Mouse (Mus musculus): ENCODE results near the gene Kpna7.
A peak's percentile ranks its signal among the peaks of the same experiment; 100 is the strongest.
"Not testable (repeated sequence)": the region's sequence is repeated elsewhere in the genome, so short reads cannot be mapped to it uniquely, and the experiment has no call there.

The Kpna7 gene

DNA sequence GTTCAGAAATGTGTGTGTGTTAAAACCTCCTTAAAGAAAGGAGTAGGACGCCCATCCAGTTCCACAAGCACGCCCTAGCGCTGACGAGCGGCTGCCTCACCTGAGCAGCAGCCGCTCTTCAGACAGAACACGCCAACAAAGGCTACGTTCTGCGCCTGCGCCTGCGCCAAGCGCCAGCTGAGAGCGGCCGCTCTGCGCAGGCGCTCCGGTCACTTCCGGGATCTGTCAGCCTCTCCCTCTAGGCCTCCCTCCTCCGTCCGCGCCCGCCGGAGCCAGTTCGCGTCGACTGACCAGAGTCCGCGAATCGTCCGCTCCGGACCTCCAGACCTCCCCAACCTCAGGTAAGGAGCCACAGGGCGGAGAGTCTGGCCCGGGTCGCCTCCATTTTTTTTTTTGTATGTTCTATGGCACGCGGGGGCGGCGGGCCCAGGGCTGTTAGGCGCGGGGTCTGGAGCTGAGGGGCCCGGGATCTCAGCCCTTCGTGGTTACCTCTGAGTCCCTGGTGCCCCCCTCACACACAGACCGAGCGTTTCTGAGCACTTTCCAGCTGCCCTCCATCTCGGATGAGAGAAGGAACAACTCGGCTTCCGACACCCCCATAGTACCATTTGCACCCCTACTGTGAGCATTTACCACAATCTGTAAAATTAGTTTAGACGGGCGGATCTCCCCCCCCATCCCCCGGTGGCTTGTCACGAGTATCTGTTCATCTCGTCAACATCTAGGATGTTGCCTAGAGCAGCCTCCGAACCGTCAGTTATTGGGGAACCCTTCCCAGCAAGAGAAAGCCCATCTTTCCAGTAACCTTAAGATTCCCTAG, at the start of gene Kpna7, which contains the start of gene Arpc1a:
Kpna7 (minus strand) TSS at position 399 of the 820 bp plus-strand sequence.
Arpc1a (plus strand) TSS at position 199 of the 820 bp plus-strand sequence.
- peak; percentile 96 for DNase-seq

DNA sequence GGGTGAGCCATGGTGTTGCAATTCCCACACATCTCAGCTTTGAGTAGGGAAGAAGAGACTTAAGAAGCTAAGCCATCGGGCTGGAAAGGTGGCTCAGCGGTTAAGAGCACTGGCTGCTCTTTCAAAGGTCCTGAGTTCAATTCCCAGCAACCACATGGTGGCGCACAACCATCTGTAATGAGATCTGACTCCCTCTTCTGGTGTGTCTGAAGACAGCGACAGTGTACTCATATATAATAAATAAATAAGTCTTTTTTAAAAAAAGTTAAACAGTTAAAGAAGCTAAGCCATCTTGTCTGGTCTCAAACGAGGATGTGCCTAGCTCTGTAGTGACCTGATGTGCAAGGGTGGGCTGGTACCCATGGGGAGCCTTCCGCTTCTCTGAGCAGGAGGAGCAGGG, 49.4 kb upstream of the Kpna7 start:
- not testable (repeated sequence) for DNase-seq

DNA sequence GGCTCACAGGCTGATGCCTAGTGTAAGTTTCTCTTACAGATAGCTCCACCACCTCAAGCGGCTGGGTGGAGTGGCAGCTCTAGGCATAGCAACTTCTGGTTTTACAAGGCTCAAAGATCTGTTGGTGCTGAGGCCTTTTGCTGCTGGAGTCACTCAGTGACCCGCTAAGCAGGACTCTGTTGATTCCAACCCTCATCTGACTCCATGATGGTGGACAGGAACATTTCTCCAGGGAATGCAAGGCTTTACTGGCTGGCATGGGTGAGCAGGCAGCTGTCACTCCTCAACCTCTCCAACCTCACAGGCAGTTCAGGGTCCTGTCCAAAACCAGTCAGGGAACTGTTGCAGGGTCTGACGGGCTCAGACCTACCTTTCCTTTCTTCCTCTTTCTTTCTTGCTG, 47.2 kb upstream of the Kpna7 start:
- DNase-seq = no peak

DNA sequence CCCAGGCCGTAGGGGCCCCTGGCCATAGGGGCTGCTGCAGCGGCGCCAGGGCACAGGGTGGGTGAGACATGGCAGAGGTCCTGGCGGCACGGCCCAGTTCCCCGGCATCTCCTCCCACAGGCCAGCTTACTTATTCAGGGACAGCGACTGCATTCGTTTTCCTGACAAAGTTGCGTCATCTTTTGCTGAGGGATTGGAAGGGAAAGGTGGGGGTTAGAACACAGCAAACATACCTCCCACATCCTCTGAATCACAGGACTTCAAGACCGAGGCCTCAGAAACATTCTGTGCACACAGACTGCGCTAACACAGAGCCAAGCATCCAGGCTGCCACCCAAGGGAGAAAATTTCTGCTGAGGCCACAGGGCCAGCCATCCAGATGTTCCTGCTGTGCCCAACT, 46.4 kb upstream of the Kpna7 start:
- no peak for DNase-seq

DNA sequence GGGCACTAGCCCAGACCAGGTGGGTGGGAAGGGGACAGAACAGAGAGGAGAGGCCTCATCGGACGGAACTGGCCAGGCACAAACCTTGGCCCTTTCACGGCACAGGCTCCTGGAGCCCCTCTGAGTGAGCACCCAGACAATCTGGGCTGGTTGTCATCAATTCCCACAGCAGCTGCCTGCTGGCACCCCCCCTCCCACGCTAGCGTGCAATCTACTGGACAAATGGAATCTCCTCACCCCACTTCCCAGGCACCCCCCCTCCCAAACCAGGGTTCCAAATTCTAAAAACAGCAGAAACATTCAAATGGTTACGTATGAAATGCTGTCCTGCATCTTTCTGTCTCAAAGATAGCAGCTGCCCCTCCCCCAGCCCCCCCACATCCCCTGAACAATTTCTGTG, 45.9 kb upstream of the Kpna7 start:
- not testable (repeated sequence) for DNase-seq

DNA sequence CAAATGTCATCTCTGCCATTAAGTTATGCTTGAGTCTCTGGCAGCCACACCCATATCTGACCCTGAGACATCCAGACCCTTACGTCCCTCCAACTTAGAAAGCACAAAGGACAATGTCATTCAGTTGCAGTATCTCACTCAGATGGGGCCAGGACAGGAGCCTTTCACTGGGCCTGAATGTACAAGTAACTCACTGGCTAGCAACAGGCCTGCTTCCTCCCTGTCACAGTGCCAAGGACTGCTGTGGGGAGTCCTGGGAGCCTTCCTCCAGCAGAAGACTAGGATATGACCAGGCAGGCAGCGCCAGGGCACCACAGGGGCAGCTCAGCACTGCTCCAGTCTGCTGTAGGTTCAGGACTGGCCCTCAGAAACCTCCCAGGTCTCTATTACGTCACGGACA, 45.3 kb upstream of the Kpna7 start:
- peak; percentile 19 for DNase-seq

DNA sequence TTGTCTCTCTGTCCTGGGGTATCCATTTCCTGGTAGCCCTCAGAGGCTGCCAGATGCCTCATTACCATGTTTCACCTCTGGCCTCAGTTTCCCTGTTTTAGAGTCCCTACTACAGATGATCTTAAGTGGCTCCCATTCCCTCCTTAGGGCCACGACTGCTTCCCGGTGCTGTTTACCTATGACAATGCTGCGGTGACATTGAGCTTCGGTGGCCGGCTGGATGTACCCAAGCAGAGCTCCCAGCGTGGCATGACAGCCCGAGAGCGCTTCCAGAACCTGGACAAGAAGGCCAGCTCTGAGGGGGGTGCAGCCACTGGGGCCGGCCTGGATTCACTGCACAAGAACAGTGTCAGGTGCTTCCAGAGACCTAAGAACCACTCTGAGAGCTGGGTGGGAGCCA, 42.8 kb upstream of the Kpna7 start:
- no peak for DNase-seq

DNA sequence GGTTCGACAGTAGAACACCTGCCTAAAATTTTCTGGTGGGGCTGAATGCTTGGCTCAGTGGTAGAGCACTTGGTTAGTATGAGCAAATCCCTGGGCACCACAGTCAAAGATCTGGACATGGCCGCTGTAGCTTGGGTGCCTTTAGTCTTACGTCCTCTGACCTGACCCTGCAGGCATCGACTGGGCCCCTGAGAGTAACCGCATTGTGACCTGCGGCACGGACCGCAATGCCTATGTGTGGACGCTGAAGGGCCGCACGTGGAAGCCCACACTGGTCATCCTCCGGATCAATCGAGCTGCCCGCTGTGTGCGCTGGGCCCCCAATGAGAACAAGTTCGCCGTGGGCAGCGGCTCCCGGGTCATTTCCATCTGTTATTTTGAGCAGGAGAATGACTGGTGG, 39.6 kb upstream of the Kpna7 start:
- no peak for DNase-seq

DNA sequence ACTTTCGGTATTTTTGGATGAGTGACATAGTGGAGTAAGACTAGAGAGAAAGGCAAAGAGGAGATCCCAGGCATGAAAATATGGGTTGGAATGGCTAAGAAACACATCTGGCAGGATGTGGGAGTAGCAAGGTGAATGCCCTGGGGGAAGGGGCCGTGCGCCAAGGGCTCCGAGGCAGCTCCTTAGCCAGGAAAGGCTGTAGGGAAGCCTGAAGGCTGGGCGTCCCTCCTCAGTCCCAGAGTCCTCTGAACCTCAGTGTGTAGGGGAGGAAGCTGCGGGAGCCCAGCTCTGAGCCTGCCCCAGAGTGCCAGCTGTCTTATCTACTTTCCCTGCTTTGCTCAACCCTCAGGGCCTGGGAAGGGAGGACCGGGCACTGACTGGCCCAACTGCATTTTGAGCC, 37.1 kb upstream of the Kpna7 start:
- DNase-seq = no peak

DNA sequence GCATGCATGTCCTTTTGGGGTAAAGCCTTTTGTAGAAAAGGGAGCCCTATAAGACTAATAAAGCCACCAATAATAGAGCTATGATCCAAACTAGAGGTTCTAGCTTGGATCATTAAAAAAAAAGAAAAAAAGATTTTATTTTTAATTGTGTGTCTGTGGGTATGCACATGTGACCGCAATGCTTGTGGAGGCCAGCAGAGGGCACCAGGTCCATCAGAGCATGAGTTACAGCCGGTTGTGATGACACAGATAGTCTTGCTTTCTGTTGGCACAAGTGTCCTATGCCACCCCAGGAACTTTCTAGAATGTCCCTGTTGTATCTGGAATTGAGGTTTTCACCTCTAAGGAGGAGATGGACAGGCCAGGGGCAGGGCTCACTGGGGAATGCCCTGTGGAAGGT, 35.6 kb upstream of the Kpna7 start:
- DNase-seq = peak; percentile 26

DNA sequence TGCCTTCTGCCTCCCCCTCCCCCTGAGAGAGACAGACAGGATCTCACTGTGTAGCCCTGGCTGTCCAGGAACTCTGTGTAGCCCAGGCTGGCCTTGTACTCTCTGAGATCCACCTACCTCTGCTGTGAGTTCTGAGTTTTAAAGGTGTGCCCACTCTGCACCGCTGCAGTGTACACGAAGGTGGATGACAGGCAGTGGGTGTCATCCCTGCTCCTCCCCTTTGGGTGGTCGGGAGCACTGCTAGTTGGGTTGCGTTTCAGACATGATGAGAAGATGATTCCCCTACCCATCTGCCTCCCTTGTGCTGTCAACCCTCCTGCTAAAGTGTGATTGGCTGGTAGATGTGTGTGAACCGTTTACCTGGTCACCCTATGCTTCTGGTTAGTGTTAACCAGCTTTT, 34.6 kb upstream of the Kpna7 start:
- no peak for DNase-seq

DNA sequence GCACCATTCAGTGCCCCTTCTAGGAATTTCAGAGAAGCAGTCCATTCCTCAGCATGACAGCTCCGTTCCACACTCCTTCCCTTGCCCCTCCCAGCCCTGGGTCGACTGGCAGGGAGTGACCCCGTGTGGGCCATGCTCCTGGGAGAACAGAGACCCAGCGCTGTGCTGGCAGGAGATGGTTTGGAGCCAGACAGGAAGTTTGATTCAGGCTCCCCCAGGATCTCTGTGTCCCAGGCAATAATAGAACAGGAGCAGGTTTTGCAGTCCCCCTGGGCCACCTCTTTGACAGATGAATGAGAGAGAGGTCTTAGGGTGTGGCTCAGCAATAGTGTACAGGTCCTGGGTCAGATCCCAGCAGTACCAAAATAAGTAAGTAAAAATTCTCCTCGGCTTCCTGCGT, 34.2 kb upstream of the Kpna7 start:
- peak; percentile 48 for DNase-seq

DNA sequence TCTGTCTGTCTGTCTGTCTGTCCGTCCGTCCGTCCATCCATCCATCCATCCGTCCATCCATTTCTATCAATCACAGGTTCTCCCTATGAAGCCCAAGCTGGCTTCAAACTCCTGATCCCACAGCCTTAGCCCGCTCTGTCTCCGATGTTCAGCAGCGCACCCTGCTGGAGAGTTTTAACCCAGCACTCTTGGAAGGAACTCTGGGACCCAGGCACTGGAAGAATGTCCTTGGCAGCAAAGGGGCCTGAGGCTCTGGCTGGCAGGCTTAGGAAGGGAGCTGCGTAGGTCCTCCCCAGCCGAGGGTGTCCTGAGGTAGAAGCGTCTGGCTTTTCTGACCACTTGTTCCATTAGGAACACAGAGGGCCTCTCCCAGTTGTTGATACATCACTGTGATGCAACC, 33.1 kb upstream of the Kpna7 start:
- DNase-seq = peak; percentile 91

DNA sequence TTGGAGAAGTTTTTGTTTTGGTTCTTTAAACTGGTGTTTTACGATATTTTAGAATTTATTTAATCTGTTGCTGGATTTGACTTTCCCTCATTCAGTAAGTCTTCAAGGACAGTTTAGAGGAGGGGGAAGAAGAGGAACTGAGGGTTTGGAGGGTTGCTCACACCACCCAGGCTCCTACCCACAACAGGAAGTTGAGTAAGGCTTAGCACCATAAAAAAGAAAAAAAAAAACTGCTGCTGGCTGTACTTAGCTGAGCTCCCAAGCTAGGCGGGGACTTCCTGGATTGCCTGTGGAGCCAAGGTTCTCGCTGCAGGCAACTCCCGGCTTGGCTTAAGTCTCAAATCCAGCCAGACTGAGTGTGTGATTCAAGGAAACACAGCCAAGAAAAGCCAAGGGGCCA, 32.5 kb upstream of the Kpna7 start:
- peak; percentile 90 for DNase-seq

DNA sequence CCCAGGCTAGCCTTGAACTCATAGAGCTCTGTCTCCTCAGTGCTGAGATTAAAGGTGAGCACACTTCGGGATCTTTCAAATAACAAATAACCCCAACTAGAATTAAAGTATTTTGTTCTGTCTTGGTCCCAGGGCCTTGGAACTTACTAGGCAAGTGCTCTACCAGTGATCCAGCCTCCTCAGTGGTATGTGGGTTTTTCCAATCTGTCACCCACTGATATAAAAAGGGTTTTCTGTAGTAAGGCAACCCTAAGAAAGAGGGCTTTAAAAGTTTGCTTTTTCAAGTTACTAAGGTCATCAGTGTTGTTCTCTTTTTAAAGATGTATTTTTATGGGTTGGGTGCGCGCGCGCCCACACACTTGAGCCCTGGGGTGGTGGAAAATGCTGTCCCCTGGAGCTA, 31.9 kb upstream of the Kpna7 start:
- DNase-seq = no peak

DNA sequence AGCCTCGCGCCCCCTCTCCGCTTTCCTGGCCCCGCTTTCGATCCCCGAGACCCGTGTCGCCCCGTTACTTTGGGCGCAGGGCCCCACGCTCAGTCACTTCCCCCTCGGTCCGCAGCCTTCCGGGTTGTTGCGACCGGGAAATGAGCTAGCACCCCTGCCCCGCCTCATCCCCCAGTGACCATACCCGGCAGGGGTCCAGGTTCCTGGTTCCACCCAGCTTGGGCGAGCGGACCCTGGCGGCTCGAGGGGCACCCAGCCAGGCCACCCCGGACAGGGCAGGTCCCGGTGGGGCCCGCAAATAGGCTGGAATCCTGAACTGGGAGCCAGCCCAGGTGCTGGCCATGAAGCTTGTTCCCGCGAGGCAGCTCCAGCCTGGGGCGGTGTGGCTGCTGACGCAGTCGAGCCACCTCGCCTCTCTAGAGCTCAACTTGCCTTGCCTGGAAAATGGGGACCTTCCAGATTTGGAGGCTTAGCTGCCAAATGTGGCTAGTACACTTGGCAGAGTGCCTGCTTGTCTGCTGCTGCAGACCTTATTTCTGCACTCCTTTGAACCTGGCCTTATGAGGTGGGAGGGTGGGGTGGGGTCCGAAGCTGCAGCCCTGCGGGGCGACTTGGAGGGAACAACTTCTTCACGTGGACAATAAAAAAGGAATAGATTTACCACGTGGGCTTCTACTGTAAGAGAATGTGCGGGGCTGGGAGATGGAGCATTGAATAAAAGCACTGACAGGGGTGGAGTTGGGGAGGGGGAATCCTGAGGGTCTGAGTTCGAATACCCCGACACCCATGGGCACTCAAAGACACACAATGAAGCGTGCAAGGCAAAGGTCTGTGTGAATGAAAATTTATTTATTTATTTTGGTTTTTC, 31.0 kb upstream of the Kpna7 start:
- peak; percentile 81 for DNase-seq

DNA sequence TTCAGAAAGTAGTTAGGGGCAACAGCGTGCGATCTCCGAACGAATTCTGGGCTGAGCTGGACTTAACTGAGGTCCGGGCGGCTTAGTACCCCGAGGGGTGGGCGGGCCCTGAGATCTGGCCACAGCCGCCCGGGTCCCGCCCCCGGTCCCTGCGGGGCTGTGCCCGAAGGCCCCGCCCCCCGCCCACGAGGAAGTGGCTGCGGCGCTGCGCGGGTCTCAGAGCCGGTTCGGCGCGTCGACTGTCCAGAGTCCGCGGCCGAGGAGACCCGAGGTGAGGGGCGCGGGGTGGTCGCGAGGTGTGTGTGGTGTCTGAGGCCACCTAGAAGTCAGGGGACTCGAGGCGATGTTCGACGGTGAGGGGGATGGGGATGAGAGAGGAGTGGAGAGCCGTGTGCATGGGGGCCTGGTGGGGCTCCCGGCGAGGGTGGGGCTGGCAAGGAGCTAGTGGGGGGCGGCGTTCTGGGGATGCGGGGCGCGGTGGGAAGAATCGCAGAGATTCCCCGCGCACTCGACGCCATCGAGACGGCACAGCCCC, 30.3 kb upstream of the Kpna7 start, which contains the start of gene Arpc1b:
Arpc1b (plus strand) TSS at position 145 of the 535 bp plus-strand sequence.
- peak; percentile 85 for DNase-seq

DNA sequence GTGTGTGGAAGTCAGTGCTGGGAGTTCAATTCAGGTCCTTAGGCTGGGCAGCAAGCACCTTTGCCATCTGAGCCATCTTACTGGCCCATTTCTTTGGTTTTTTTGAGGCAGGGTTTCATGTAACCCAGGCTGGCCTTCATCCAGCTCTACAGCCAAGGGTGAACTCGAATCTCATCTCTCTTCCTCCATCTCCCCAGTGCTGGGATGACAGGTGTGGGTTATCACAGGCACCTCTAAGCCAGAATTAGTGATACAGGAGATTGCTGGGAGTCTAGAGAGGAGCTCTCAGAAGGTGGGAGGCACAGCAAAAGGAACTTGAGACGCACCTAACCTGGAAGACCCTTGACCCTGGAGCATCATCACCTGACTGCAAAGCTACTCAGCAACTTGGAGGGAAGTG, 29.6 kb upstream of the Kpna7 start:
- no peak for DNase-seq

DNA sequence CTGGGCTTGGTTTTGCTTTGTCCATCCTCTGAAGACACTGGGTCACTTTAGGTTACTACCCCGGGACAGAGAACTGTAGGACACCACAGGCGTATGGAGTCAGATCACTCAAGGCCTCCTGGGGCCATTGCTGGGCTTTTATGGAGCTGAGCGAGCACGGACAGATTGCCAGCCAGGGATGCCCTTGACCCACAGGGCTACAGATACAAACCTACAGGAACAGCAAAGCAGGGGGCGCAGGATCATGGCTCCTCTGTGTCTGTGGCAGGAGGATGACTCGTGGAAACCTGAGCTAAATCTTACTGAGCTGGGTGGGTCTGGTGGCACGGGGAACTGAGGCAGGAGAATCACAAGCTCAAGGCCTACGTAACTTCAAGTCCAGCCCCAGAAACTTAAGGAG, 28.7 kb upstream of the Kpna7 start:
- DNase-seq = no peak

DNA sequence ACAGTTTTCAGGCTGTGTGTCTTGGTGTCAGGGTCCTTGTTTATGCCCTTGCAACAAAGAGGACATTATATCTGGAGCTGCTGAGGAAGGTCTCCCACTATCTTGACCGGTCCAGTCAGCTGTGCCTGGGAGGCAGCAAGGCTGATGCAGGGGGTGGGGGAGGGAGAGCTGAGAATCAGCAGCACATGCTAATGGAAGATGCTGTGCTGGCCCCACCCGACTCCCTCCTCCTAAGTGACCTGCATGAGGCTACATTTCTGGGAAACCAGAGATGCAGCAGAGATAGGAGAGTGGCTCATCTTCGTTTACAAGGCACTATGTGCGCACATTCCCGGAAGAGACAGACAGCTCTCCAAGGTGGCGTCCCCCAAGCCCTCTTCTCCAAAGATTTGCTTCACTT, 26.6 kb upstream of the Kpna7 start:
- no peak for DNase-seq

DNA sequence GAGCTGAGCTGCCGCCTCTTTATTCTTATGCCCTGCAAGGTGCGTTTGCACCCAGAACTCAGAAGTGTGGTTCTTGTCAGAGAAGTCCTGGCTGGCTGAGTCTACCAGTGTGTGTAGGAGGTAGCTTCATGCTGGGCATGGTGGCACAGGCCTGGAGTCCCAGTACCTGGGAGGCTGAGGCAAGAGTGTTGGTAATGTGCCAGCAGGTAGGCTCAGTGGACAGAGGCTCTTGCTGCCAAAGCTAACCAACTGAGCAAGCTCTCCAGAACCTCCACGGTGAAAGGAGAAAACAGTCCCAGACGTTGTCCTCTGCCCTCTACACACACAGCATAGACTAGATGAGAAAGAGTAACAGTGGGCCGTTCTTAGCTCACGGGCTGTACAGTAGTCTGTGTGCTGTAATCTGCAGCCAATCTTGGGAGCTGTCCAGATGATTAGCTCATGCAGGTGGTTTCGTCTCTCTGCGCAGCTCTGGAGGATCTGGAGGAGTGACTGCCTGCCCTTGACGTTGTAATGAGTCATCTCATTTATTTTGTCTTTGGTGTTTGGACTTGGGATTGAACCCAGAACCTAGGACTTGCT, 22.0 kb upstream of the Kpna7 start:
- no peak for DNase-seq

DNA sequence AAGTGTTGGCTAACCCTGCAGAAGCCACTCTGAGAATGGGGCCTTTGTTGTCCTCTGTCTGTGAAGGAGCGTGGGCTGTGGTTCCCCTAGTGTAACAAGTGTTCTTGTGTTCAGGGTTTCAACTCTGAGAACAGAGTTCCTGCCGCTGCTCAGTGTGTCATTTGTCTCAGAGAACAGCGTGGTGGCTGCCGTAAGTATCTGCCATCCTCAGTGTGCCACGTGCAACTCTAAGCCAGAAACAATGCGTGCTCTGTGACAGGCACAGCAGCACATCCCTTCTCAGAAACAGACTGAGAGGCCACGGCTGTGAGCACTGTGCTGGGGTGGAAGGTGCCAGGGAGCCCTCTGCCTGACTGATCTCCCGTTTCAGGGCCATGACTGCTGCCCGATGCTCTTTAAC, 20.5 kb upstream of the Kpna7 start:
- no peak for DNase-seq

DNA sequence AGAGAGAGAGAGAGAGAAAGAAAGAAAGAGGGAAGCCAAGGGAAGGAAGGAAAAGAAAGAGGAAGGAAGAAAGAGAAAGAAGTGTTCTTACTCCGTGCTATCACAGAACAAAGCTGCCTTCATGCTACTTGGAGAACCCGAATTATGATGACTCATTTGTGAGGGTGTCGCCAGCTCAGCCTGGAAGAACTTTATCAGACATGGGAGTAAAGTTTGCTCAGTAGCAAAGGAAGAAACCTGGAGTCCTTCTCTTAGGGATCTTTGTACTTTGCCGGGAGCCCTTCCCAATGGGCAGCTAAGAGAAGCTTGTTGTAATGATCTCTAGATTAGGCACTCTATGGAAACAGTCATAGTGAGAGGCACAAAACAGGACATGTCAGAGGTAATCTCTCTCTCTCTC, 18.9 kb upstream of the Kpna7 start:
- no peak for DNase-seq
